Mouse (Mus musculus) liver, adult 2 months (tissue): Measurements from ENCODE around the gene Alox12.

Experiments
- CTCF ChIP-seq: fragments of 200-500 bp; IDR thresholded peaks from 2 replicates; pipeline ENCODE4 v1.5.1; 2011; ENCODE audit warnings: low read depth, low read length, control low read depth
- POLR2A ChIP-seq: fragments of 200-500 bp; IDR thresholded peaks from 2 replicates; pipeline ENCODE4 v1.6.1; 2011; ENCODE audit warnings: low read length, control low read depth; ENCODE audit not compliant: insufficient read depth; ENCODE audit errors: extremely low read depth

DNA sequence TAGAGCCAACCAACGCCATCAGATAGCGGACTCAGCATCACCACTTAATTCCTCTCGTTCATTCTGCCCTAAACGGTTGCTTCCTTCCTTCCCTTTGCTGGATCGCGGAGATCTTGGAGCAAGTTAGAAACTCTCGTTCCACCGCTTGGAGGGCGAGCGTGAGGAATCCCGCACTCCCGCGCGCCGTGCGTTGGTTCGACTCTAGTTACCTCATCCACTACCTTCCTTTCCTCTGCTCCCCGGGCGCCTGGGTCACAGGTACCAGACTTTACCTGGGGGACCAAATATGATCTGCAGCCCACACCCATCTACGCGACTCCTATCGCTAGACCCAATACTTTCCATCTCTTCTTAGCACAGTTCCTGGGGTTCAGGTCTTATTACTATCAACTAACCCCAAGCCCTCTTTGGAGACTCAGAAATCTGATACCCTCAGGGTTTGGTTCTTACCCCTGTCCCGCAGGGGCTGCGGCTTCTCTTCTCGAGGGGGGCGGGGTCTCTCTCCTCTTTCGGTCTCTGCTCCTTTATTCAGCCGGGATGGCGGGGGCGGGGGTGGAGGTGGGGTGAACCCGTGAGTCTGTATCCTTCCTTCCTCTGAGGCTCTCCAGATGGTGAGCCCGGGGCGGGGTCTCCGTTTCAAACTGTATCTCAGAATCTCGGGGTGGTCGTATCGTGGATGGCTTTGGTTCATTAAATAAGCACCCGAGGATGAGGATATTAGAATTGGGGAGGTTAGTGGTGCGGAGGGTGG lies 25.7 kb downstream of the Alox12 start, which contains the start of gene Bcl6b:
- no peak for TF ChIP-seq CTCF
- no peak for TF ChIP-seq POLR2A
